Mouse (Mus musculus): Measurements from ENCODE around the gene Coq8b.

Gene Coq8b

DNA sequence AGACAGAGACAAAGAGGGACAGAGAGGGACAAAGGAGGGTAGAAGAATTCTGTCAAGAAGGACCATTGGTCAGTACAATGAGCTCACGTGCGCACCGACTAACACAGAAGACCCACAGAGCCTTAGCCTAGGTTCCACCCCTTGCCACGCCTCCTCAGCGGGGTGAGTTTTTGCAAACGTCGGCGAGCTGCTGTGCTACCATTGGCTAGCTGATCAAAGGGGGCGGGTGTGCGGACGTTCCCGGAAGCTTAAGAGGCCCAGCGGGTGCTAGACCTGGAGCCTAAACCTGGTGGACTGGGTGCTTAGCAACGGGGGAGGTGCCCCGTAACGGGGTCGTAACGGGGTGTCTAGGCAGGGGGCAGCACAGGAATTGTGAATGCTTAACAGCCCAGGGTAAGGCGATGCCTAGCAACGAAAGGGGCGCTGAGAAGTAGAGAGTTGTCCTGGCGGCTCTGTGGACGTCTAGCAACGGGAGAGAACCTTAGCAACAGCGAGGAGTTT, at the start of gene Coq8b:
Gene Coq8b (plus strand): TSS at position 243 of the 501 bp plus-strand sequence.
- peak; percentile 94 for DNase-seq

DNA sequence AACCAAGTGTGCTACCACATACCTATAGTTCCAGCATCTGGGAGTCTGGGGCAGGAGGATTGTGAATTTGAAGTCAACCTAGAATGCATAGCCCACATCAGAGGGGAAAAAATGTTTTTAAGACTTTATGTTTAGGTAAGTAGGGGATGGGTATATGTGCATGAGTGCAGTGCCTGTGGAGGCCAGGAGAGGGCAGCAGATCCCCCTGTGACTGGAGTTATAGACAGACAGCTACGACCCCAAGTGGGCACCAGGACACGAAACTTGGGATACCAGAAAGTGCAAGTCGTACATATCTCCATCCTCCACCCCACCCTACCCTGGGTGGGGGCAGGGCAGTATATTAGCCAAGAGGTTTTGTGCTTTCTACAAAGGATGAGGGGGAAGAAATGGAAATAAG, 47.9 kb upstream of the Coq8b start:
- DNase-seq = no peak

DNA sequence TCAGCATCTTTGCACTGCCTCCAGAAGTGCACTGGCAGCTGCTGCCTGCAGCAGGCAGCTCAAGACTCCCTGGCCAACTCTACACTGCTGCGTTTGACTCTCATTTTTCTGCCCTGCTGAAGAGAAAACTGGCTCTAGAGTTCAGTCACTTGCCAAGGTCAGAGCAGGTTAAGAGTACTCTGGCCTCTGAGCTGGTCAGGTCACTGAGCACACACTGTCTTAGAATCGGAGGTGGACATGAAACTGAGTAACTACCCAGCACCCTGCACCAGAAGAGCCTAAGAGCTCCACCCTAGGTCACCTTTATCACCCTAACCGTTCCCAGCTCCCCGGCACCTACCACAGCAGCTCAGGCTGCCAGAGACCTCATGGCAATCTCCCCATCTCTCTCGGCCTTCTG, 46.8 kb upstream of the Coq8b start:
- no peak for DNase-seq

DNA sequence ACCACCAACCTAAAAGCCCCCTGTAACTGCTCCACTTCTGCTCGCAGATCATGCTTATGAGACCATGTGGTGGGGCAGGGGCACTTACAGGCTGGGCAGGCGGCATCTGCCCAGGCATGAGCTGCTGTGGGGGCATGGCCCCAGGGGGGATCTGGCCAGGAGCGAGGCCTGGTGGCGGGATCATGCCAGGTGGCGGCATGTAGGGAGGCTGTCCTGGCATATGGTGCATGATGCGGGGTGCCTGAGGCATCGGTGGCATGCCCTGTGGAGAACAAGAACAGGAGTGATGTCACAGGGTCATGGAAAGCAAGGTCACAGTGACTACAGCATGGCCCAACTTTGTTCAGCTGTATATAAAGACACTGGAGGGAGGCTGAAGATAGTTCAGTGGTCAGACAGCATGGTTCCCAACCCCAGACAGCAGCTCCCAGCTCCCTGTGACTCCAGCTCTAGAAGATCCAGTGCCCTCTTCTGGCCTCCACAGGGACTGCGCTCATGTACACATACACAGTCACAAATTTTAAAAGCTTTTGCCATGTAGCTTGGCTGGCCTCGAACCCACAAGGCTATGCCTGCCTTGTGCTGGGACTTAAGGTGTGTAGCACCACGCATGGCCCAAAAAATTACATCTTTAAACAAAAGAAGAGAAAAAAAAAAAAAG, 43.4 kb upstream of the Coq8b start:
- no peak for DNase-seq

DNA sequence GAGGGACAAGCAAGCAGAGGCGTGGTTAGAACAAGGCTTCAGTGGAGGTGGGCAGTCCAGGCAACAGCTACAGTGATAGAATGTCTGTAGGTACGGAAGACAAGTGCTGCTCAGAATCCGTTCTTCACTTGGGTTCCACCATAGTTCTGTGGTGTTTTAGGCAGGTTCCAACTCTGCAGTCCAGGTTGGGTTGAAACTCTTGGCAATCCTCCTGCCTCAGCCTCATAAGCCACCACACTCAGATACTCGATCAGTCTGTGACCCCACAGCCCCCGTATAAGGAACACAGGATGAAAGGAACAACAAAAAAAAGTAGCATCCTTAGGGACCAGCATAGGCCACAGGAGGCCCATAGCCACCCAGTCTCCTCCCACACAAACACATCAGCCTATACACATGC, 40.4 kb upstream of the Coq8b start:
- DNase-seq = no peak

DNA sequence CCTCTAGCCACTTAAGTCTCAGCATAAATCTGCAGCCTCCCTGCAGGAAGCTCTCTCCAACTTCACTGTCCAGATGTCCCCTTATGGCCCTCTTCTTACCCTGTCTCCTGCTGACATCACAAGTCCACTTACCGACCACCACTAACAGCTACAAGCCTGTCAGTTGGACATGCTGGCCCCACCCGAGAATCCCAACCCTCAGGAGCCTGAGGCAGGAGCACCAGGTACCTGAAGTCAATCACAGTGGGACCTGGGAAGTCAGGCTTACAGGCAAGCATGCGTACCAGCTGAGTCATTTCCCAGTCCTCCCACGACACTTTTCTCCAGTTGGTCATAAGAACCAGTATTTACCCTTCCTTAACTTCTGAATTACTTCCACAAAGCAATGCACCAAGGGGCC, 39.1 kb upstream of the Coq8b start:
- DNase-seq = no peak

DNA sequence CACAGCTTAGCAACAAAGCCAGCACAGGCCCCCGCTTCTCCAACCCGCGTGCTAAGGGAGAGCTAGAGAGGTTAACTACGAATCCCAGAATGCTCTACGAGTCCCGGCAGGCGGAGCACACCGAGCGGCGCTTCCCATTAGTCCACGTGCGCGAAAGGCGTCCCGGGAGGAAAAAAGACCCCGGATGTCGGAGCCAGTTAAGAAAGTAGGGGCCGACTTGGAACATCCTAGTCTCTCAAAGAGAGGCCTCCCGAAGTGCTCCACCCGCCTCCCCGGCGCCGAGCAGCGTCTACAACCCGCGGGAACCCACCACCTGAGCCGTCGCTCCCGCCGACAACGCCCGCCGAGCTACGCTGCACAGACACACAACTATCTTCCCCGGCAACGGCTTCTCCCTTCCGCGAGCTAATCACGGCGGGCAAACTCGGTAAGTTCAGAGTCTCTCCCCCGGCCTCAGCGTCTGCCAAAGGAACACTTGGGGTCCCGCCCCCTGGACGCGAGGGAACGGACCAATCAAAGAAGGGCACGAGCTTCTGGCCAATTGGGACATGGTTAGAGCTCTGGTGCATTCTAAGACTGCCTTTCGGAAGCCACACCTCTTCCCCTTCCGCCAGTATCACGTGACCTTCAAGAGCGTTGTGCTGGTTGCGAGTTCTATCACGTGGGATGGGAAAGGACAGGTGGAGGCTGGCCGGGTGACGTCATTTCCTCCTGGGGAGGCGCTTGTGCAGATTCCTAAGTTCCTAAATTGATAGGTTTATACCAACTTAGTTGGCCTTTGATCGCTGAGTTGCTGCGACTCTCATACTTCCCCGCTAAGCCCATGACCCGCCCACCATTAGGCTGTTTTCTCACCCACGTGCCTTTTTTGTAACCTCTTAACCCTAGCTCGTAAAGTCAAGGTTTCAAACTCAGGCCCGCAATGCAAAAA, 36.9 kb upstream of the Coq8b start, which contains the start of the genes BC024978 and Snrpa:
Gene BC024978 (plus strand): TSS at position 101 of the 931 bp plus-strand sequence.
Gene Snrpa (minus strand): TSS at position 591 of the 931 bp plus-strand sequence.
- peak; percentile 99 for DNase-seq

DNA sequence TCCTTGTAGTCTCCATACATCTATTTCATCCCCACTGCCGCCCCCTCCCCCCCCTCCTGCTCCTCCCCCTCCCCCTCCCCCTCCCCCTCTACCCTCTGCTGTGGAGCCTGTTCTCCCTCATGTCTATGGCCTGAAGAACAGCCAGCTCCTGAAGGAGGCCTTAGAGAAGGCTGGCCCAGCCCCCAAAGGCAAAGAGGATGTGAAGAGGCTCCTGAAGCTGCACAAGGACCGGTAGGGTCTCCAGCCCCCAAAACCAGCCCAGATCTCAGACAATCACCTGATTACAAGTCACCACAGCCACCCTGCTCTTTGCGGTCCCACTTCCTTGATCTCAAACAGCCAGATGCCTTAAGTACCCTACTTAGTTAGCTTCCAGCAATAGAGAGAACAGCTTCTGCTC, 35.7 kb upstream of the Coq8b start:
- DNase-seq = no peak

DNA sequence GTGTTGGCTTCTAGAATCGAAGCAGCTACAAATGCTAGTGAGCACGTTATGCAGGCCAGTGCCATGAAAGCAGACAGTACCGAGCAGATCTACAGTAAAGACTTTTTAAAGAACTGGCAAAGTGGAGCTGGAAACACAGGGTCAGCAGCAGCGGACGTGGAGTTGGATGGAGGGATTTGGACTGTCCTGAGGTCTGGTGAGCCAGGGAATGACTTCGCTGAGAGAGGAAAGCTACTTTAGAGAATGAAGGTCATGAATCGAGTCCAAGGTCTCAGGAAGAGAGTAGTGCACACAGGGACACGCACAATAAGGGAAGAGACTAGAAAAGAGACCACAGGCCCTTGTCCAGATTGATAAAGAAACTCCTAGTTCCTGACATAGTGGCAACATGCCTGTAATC, 35.2 kb upstream of the Coq8b start:
- DNase-seq = no peak

DNA sequence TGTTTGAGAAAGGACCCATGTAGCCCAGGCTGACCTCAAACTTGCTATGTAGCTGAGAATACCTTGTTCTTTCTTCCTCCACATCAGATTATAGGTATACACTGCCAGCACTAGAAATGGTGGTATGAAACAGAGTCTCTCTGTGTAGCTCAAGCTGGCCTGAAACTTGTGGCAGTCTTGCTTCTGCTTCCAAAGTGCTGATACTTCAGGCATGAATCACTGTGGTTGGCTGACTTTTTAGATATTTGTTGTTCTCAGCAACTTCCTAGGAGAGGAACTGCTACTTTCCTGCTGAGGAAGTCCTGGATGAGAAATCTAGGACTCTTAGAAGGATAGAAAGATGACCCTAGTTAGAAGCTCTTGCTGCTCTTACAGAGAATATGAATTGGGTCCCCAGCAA, 34.5 kb upstream of the Coq8b start:
- DNase-seq = no peak

DNA sequence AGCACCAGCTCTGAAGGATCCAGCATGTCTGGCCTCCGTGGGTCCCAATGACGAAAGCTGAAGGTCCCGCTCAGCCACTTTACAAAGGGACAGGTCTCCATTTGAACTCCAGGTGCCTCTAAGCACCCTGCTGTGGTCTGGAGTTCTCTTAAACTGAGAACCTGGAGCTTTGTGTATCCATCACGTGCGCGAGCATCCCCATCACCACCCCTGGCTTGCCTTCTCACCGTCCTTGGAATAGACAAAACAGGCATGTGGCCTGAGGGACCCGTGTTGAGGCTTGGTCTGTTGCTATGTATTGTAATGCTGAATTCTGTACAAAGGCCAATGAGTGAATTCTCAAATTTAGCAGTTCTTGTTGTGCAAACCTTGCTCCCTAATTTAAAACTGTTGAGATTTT, 34.0 kb upstream of the Coq8b start:
- DNase-seq = no peak

DNA sequence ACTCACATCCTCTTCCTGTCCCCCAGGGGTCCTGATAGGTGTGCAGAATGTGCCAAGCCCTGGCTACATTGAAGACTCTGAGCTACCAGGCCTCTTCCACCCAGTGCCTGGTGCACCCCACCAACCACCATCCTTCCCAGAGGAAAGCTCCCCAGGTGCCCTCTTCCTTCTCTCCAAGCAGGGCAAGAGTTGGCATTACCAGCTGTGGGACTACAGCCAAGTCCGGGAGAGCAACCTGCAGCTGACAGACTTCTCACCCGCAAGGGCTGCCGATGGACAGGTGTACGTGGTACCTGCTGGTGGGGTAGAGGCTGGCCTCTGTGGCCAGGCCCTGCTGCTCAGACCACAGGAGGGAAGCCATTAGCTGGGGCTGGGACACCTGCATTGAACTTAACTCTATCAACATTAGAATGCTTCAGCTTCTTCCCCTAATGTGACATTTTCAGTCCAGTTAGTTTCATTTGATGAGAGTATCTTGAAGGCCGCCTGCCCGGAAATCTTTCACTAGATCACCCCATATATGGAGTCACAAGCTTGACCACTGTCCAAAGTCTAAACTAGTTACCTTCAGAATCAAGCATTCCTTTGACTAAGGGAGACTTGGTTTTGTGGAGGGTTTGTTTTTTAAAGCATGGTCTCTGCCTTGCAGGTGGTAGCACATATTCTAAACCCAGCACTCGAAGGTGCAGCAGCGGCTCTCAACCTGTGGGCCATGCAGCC, 28.9 kb upstream of the Coq8b start:
- DNase-seq = no peak

DNA sequence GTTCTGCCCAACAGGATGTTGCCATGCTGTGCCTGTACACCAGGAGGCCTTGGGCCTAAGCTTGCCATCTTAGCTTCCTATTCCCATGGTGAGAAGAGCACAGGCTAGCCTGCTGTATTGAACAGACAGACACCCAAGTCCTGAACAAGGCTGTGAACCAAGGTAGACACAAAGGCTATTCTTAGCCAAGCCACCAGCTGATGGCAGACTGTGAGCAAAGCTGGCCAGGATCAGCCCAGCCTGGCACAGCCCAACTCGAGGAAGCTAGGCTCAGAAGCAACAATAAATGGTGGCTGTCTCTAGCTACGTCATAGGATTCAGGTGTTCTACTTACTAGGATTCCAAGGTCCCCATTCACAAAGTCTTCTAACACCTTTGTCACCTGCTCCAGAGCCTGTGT, 20.2 kb upstream of the Coq8b start:
- no peak for DNase-seq

DNA sequence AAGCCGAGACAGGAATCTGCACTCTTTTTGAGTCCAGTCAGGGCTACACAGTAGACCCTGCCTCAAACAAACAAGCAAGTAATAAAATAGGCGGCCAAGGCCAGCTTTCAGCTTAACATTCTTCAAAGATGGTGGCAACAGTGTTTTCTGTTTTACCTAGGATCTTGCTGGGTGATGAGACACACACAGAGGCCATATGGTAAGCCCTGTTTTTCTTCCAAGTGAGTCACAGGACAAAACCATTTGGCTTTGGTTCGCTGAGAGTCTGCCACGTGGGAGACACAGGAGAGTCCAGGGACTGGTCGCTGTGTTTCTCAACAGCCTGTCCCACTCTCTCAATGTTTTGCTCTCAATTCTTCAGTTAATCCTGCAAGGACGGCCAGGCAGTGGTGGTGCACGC, 14.2 kb upstream of the Coq8b start:
- no peak for DNase-seq

DNA sequence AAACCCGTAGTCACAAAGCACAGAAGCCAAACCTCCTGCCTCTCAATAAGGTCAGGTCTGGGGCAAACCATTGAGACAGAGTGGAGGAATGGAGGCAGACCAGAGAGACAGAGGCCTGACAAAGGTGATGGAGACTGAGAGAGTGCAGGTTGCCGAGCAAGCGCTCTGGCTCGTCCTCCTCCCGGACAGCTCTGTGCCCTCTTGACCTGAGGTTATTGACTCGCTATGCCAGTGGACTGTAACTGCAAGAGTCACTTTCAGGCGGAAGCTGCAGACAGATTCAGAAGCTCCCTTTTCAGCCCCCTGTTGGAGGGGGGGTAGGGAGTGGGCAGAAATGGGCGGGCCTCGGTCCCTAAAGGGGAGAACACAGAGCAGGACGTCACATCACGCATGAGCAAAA, 12.9 kb upstream of the Coq8b start:
- no peak for DNase-seq

DNA sequence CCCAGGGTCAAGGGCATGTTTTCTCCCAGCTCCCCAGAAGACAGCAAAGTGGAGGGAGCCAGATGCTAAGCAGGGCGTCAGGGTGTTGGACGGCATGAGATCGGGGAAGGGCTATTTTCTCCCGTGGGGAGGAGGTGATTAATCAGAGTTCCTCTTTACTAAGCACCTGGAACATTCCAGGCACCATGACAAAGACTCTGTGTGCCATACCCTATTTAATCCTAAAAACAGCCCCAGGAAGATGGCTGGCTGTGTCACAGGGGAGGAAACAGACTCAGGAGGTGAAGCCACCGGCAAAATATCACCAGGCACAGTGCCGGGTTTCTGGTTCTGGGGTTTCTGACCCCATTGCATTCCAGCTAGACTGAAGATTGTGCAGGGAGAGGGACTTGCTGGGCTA, 10.9 kb upstream of the Coq8b start:
- no peak for DNase-seq

DNA sequence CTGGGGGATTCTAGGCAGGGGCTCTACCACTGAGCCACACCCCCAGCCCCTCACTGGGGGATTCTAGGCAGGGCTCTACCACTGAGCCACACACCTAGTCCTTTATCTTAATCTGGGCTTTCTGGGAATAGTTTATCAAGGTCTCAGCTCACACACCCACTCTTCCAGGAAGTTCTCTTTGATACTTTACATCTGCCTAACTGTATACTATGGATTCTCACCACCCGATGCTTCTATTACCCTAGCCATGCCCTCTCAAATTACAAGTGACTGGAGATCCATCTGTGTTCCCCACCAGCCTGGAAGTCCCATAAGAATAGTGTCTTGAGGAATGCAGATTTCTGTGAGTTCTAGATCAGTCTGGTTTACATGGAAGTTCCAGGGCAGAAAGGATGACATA, 10.3 kb upstream of the Coq8b start:
- DNase-seq = no peak

DNA sequence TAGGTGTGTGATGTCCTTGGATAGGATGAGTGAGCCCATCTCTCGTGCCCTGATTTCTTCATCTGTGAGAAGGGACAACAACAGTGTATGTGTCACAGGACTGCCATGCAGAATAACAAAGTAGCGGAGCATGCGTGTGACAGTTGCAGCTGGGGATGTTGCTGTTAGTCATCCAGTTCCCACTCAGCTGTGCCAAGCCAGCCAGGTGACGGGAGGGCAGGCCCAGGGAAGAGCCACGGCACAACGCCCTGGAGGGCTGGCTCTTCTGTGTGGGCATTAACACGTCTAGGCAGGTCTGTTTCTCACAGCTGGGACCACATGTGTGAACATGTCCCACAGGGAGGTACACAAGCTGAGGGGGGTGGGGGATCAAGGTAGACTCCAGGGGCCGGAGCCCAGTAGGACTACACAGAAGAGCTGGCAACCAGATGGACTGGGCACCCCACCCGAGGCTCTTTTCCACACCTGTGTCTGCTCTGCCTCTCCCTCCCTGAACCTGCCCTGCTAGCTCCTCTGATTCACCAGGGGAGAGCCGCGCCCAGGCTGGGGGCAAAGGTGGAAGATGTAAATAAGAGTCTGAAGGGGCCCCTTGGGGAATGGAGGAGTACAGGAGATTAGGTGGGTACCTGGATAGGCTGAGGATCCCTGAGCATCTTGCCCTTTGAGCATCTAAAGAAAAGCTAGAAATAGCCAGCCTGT, 7.8 kb upstream of the Coq8b start:
- peak; percentile 76 for DNase-seq

DNA sequence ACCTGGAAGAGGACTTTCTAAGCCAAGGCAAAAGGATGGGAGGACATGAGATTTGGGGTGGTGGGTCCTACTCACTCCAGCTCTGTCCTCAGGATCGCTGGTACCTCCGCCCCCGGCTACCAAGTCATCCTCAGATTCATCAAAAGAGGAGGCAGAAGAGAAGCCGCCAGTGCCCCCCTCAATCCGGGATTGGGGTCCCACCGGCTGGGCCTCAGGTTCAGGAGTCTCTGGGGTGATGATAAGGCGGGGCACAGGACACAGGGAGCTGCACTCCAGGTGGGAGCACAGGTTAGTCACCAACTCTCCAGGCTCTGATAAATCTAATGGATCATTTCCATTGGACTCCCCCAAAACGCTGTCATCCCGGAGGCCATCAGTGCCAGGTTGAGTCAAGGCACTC, 5.5 kb upstream of the Coq8b start:
- DNase-seq = no peak

DNA sequence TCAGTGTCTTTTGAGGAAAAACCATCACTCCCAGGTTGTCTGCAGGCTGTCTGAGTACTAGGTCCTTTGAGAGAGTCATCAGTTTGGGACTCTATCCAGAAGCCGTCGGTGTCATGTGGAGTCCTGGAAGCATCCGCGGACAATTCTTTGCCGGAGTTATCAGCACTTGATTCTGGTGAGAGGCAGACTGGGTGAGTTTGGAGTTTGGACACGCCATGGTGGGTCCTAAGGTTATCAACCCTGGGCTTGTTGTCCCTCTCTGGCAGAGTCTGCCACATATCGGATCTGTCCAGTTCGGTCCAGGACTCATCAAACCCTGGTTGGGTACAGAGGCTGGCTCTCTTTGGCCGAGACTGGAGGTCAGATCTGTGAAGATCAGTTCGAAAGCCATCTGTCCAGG, 5.1 kb upstream of the Coq8b start:
- peak; percentile 16 for DNase-seq

DNA sequence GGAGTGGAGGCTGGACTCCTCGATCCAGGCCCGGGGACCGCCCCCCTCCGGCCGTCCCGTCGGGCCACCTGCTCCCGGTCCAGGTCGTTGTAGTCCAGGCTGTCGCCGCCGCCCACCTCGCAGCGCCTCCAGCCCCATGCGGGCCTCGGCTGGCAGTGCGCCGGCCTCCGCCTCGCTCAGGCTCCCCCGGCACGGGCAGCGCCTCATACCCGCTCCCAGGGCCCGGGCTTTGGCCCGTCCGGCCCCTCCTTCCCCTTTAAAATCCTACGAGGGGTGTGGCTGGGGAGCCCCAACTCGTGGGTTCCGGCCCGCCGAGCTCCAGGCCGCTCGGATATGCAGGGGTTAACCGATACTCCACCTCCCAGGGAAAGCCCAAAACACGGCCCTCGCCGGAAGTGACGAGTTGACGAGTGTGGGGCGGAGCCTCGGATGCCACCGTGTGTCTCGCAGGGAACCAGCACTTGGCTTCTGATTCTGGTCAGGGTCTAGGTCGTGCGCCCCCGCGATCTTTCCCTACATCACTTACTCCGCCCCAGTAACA, 4.5 kb upstream of the Coq8b start, which contains the start of gene Itpkc:
Gene Itpkc (minus strand): TSS at position 381 of the 541 bp plus-strand sequence.
- DNase-seq = peak; percentile 94

DNA sequence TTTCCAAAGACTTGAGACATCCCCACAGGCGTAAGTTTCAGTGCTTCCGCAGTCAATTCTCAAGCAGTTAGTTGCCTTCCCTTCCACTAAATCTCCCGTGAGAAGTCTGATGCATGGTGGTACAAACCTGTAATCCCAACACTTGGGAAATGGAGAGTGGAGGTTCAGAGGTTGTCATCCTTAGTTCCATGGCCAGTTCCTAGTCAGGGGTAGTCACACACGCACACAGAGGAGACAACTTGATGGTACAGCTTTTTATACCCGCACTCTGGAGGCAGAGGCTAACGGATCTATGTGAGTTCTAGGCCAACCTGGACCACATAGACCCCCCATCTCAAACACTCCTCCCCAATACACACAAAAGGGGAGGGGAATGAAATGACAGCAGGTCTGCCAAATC, 4.0 kb upstream of the Coq8b start:
- DNase-seq = no peak

All from right cerebral cortex, adult 18-20 months (tissue).